Mouse (Mus musculus) liver, adult 2 months (tissue): ENCODE data around the gene Gm20388.

Experiments
- CTCF ChIP-seq: fragments of 200-500 bp; IDR thresholded peaks from 2 replicates; pipeline ENCODE4 v1.5.1; 2011; ENCODE audit warnings: low read depth, low read length, control low read depth
- POLR2A ChIP-seq: fragments of 200-500 bp; IDR thresholded peaks from 2 replicates; pipeline ENCODE4 v1.6.1; 2011; ENCODE audit warnings: low read length, control low read depth; ENCODE audit not compliant: insufficient read depth; ENCODE audit errors: extremely low read depth

DNA sequence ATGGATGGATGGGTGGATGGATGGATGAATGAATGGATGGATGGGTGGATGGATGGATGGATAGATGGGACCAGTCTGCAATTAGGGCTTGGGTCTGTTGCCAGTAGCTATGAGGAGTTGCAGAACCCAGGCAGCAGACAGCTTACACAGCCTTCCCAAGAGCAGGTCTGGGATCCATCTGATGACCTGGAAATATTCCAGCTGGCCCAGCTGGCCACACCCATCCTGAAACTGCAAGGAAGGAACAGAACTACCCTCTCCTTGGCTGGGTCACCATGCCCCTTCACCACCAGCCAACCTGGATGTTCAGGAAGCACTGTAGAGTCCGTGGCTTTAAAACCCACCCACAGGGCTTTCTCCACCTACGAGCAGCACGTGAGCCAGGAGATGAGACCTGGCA is 2240.9 kb downstream of the Gm20388 start:
- TF ChIP-seq CTCF (no peak), POLR2A (no peak)
